Mouse (Mus musculus): ENCODE measurements around the gene Dnajc5. TPM values are rescaled to one million over a fixed set of nuclear protein-coding genes. Genes with fewer than 3 reads are reported as not detected.

Dnajc5 gene
- polyA plus RNA-seq, 1 experiment from 2014 or later = 70.5 TPM

- Histone ChIP-seq H3K4me2 (ENCODE audit: low read length) (peak overlapping the region; percentile 92), H3K4me1 (replicated peaks; ENCODE audit: insufficient read depth, low read length) (peaks cover 9% of the 10 kb centered on the region; the same call in 1 of the 2 replicates), H3K9ac (ENCODE audit: low read depth, low read length) (peak overlapping the region; percentile 95), H3K27ac (peak overlapping the region; percentile 90), H3K9me3 (replicated peaks; ENCODE audit: low read length) (no peaks in the 10 kb centered on the region), H3K4me3 (replicated peaks; ENCODE audit: low read depth, low read length) (peak overlapping the region; percentile 91), H3K27me3 (ENCODE audit: insufficient read depth, low read length) (no peaks in the 10 kb centered on the region), H3K36me3 (ENCODE audit: insufficient read depth, low read length) (peaks cover 14% of the 10 kb centered on the region)
- ATAC-seq (replicated peaks; ENCODE audit: low FRiP score, low read depth) (peak; percentile 23), DNase-seq (ENCODE audit: low spot score) (peak; percentile 85)
- no peak for TF ChIP-seq CTCF (IDR thresholded peaks at IDR 0.05; ENCODE audit: low read depth)
- 2% methylated on average over 6 of the region's 6 CpGs for WGBS
Observed at GRCm38 (mm10) chr2:181593042-181593421, 72.7 kb downstream of the Dnajc5 start.

GRCm38 (mm10) chr2:181593937-181594336 is 73.7 kb downstream of the Dnajc5 start:
- H3K36me3 ChIP-seq (ENCODE audit: insufficient read depth, low read length) = peaks cover 12% of the 10 kb centered on the region
- no peak for ATAC-seq (replicated peaks; ENCODE audit: low FRiP score, low read depth)
- H3K9me3 ChIP-seq (replicated peaks; ENCODE audit: low read length) = no peaks in the 10 kb centered on the region
- no peaks in the 10 kb centered on the region for H3K27me3 ChIP-seq (ENCODE audit: insufficient read depth, low read length)
- no peak for TF ChIP-seq CTCF (IDR thresholded peaks at IDR 0.05; ENCODE audit: low read depth)
- H3K27ac ChIP-seq = no peak overlapping the region
- no peak overlapping the region for H3K4me3 ChIP-seq (replicated peaks; ENCODE audit: low read depth, low read length)
- H3K9ac ChIP-seq (ENCODE audit: low read depth, low read length) = no peak overlapping the region
- no peak overlapping the region for H3K4me2 ChIP-seq (ENCODE audit: low read length)
- H3K4me1 ChIP-seq (replicated peaks; ENCODE audit: insufficient read depth, low read length) = peaks cover 12% of the 10 kb centered on the region; the same call in 1 of the 2 replicates
- DNase-seq (ENCODE audit: low spot score) = no peak

GRCm38 (mm10) chr2:181594946-181595696 is 74.8 kb downstream of the Dnajc5 start:
- TF ChIP-seq CTCF (IDR thresholded peaks at IDR 0.05; ENCODE audit: low read depth) = peak; percentile 72
- no peak overlapping the region for H3K4me3 ChIP-seq (replicated peaks; ENCODE audit: low read depth, low read length)
- no peak for ATAC-seq (replicated peaks; ENCODE audit: low FRiP score, low read depth)
- H3K36me3 ChIP-seq (ENCODE audit: insufficient read depth, low read length) = no peaks in the 10 kb centered on the region; the same call in 1 of the 2 replicates
- no peak overlapping the region for H3K4me2 ChIP-seq (ENCODE audit: low read length)
- WGBS = 64% methylated on average over 4 of the region's 4 CpGs
- peak; percentile 68 for DNase-seq (ENCODE audit: low spot score)
- no peaks in the 10 kb centered on the region for H3K9me3 ChIP-seq (replicated peaks; ENCODE audit: low read length)
- no peak overlapping the region for H3K27ac ChIP-seq
- H3K9ac ChIP-seq (ENCODE audit: low read depth, low read length) = no peak overlapping the region
- H3K4me1 ChIP-seq (replicated peaks; ENCODE audit: insufficient read depth, low read length) = peaks cover 12% of the 10 kb centered on the region; the same call in 1 of the 2 replicates
- H3K27me3 ChIP-seq (ENCODE audit: insufficient read depth, low read length) = no peaks in the 10 kb centered on the region

- Histone ChIP-seq H3K9ac (ENCODE audit: low read depth, low read length) (no peak overlapping the region), H3K4me3 (replicated peaks; ENCODE audit: low read depth, low read length) (no peak overlapping the region), H3K4me2 (ENCODE audit: low read length) (no peak overlapping the region), H3K9me3 (replicated peaks; ENCODE audit: low read length) (no peaks in the 10 kb centered on the region), H3K4me1 (replicated peaks; ENCODE audit: insufficient read depth, low read length) (peaks cover 10% of the 10 kb centered on the region; the same call in 1 of the 2 replicates), H3K27ac (no peak overlapping the region), H3K27me3 (ENCODE audit: insufficient read depth, low read length) (no peaks in the 10 kb centered on the region), H3K36me3 (ENCODE audit: insufficient read depth, low read length) (no peaks in the 10 kb centered on the region)
- 62% methylated on average over 6 of the region's 6 CpGs for WGBS
- no peak for TF ChIP-seq CTCF (IDR thresholded peaks at IDR 0.05; ENCODE audit: low read depth)
- no peak for DNase-seq (ENCODE audit: low spot score)
- ATAC-seq (replicated peaks; ENCODE audit: low FRiP score, low read depth) = no peak
Observed at GRCm38 (mm10) chr2:181596221-181596960, 76.1 kb downstream of the Dnajc5 start.

- Histone ChIP-seq H3K4me1 (replicated peaks; ENCODE audit: insufficient read depth, low read length) (peaks cover 13% of the 10 kb centered on the region), H3K4me3 (replicated peaks; ENCODE audit: low read depth, low read length) (no peak overlapping the region), H3K36me3 (ENCODE audit: insufficient read depth, low read length) (no peaks in the 10 kb centered on the region), H3K9me3 (replicated peaks; ENCODE audit: low read length) (no peaks in the 10 kb centered on the region), H3K9ac (ENCODE audit: low read depth, low read length) (no peak overlapping the region), H3K4me2 (ENCODE audit: low read length) (no peak overlapping the region), H3K27ac (no peak overlapping the region), H3K27me3 (ENCODE audit: insufficient read depth, low read length) (no peaks in the 10 kb centered on the region)
- DNase-seq (ENCODE audit: low spot score) (peak; percentile 70), ATAC-seq (replicated peaks; ENCODE audit: low FRiP score, low read depth) (no peak)
- TF ChIP-seq CTCF (IDR thresholded peaks at IDR 0.05; ENCODE audit: low read depth) = peak; percentile 36; the same call in 1 of the 2 replicates
- 76% methylated on average over 7 of the region's 7 CpGs for WGBS
Observed at GRCm38 (mm10) chr2:181597378-181598061, 77.2 kb downstream of the Dnajc5 start.
